Mouse (Mus musculus) stomach, postnatal 0 days (tissue): ENCODE measurements around the gene Cdk5rap3.

Source experiments
- CTCF ChIP-seq: IDR thresholded peaks from 2 replicates; pipeline ENCODE4 v1.5.1; 2016; ENCODE audit warnings: antibody characterized with exemption, low read depth, mild to moderate bottlenecking, moderate library complexity
- EP300 ChIP-seq: optimal IDR thresholded peaks from 2 replicates; pipeline ENCODE3; 2016; ENCODE audit warnings: antibody characterized with exemption

DNA sequence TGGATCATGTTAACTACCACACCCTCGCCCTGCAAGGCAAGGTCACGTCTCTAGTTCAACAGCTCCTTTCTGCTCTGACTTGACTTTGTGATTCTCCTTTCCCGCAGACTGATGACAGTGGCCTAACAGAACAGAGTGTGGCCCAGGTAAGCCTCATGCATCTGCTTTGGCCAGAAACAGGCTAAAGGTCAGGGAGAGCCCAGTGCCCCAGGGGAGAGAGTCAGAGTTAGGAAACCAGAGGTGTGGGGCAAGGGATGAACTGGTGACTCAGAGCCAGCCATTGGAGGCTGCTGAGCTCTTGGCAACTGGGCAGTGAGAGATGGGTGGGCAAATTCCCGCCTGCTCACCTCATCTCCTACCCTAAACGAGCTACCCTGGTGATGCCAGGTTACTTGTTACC lies 58.9 kb downstream of the Cdk5rap3 start:
- TF ChIP-seq CTCF (no peak), EP300 (no peak)
